Mouse (Mus musculus): ENCODE data around the gene Gm20388. TPM values are rescaled to one million over a fixed set of nuclear protein-coding genes. Genes with fewer than 3 reads are reported as not detected.

Gene Gm20388
- polyA plus RNA-seq, 1 experiment from 2014 or later = 1.4 TPM

GRCm38 (mm10) chr8:120347734-120348341, 437.2 kb downstream of the Gm20388 start:
- H3K4me2 ChIP-seq (ENCODE audit: low read depth, low read length) = no peak overlapping the region
- no peak overlapping the region for H3K27ac ChIP-seq (ENCODE audit: low read length)
- H3K36me3 ChIP-seq (ENCODE audit: control insufficient read depth, insufficient read depth) = no peaks in the 10 kb centered on the region
- no peaks in the 10 kb centered on the region for H3K27me3 ChIP-seq (ENCODE audit: control insufficient read depth, insufficient read depth, low read depth, low read length)
- no peak overlapping the region for H3K9ac ChIP-seq (ENCODE audit: low read depth, low read length)
- 76% methylated on average over 21 of the region's 21 CpGs for WGBS (ENCODE audit: insufficient replicate concordance)
- peaks cover 18% of the 10 kb centered on the region for H3K4me1 ChIP-seq (ENCODE audit: control insufficient read depth, low read depth, low read length)
- no peaks in the 10 kb centered on the region for H3K9me3 ChIP-seq (replicated peaks; ENCODE audit: control insufficient read depth, low read length)
- no peak for ATAC-seq (ENCODE audit: low read depth)
- H3K4me3 ChIP-seq (ENCODE audit: low read depth, low read length) = no peak overlapping the region

- peaks cover 10% of the 10 kb centered on the region for H3K4me1 ChIP-seq (ENCODE audit: control insufficient read depth, low read depth, low read length)
- no peak overlapping the region for H3K4me3 ChIP-seq (ENCODE audit: low read depth, low read length)
- no peaks in the 10 kb centered on the region for H3K9me3 ChIP-seq (replicated peaks; ENCODE audit: control insufficient read depth, low read length)
- H3K27ac ChIP-seq (ENCODE audit: low read length) = no peak overlapping the region
- H3K36me3 ChIP-seq (ENCODE audit: control insufficient read depth, insufficient read depth) = no peaks in the 10 kb centered on the region
- WGBS (ENCODE audit: insufficient replicate concordance) = 62% methylated on average over 11 of the region's 11 CpGs
- no peak overlapping the region for H3K4me2 ChIP-seq (ENCODE audit: low read depth, low read length)
- ATAC-seq (ENCODE audit: low read depth) = no peak
- no peak overlapping the region for H3K9ac ChIP-seq (ENCODE audit: low read depth, low read length)
- no peaks in the 10 kb centered on the region; the same call in 1 of the 2 replicates for H3K27me3 ChIP-seq (ENCODE audit: control insufficient read depth, insufficient read depth, low read depth, low read length)
Measured at GRCm38 (mm10) chr8:120348922-120349321, 438.3 kb downstream of the Gm20388 start.

DNA sequence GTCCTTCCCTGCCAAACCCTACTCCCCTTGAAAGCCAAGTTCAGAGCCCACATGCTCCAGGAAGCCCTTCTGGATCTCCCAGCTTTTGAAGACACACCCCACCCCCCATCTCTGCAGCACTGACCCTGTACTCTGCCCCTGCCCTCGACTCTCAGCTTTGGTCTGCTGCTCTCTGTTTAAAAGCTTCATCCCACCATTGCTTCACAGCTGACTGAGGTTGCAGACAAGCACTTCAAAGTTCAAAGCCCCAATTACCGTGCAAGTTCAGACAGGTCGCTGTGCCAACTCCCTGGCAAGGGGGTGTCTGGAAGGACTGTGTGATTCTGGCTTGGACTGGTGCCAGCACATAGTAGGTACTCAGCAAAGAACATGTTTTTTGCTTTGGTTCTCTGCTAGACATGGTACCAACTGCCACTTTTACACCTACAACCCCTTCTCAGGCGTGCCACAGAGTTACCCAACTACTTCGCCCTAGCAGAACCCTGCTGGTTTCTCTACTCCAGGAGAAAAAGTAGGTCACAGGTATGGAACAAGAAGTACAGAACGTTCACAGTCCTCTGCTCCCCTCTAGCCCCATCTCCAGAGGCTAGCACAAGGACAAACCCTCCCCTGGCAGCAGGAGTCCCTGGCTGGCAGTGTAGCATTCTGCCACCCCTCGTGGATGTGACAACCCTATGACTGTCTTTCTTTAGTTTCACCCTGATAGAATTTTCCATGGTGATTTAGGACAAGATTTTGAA, 440.9 kb downstream of the Gm20388 start:
- H3K9me3 ChIP-seq (replicated peaks; ENCODE audit: control insufficient read depth, low read length) = no peaks in the 10 kb centered on the region
- H3K9ac ChIP-seq (ENCODE audit: low read depth, low read length) = no peak overlapping the region
- no peaks in the 10 kb centered on the region; the same call in 1 of the 2 replicates for H3K27me3 ChIP-seq (ENCODE audit: control insufficient read depth, insufficient read depth, low read depth, low read length)
- no peaks in the 10 kb centered on the region for H3K36me3 ChIP-seq (ENCODE audit: control insufficient read depth, insufficient read depth)
- no peak overlapping the region for H3K4me2 ChIP-seq (ENCODE audit: low read depth, low read length)
- no peak overlapping the region for H3K4me3 ChIP-seq (ENCODE audit: low read depth, low read length)
- WGBS (ENCODE audit: insufficient replicate concordance) = 52% methylated on average over 7 of the region's 7 CpGs
- peaks cover 7% of the 10 kb centered on the region; the same call in 1 of the 2 replicates for H3K4me1 ChIP-seq (ENCODE audit: control insufficient read depth, low read depth, low read length)
- H3K27ac ChIP-seq (ENCODE audit: low read length) = no peak overlapping the region
- peak; percentile 22; the same call in 1 of the 2 replicates for ATAC-seq (ENCODE audit: low read depth)

GRCm38 (mm10) chr8:120352096-120352495, 441.5 kb downstream of the Gm20388 start:
- no peak overlapping the region for H3K4me3 ChIP-seq (ENCODE audit: low read depth, low read length)
- no peak overlapping the region for H3K27ac ChIP-seq (ENCODE audit: low read length)
- no peak overlapping the region for H3K4me2 ChIP-seq (ENCODE audit: low read depth, low read length)
- no peak overlapping the region for H3K9ac ChIP-seq (ENCODE audit: low read depth, low read length)
- no peaks in the 10 kb centered on the region; the same call in 1 of the 2 replicates for H3K27me3 ChIP-seq (ENCODE audit: control insufficient read depth, insufficient read depth, low read depth, low read length)
- H3K9me3 ChIP-seq (replicated peaks; ENCODE audit: control insufficient read depth, low read length) = no peaks in the 10 kb centered on the region
- 65% methylated on average over 10 of the region's 10 CpGs for WGBS (ENCODE audit: insufficient replicate concordance)
- H3K4me1 ChIP-seq (ENCODE audit: control insufficient read depth, low read depth, low read length) = peaks cover 7% of the 10 kb centered on the region; the same call in 1 of the 2 replicates
- no peaks in the 10 kb centered on the region for H3K36me3 ChIP-seq (ENCODE audit: control insufficient read depth, insufficient read depth)
- no peak for ATAC-seq (ENCODE audit: low read depth)

- Histone ChIP-seq H3K4me1 (ENCODE audit: control insufficient read depth, low read depth, low read length) (peaks cover 7% of the 10 kb centered on the region; the same call in 1 of the 2 replicates), H3K27ac (ENCODE audit: low read length) (no peak overlapping the region), H3K4me3 (ENCODE audit: low read depth, low read length) (no peak overlapping the region), H3K4me2 (ENCODE audit: low read depth, low read length) (no peak overlapping the region), H3K36me3 (ENCODE audit: control insufficient read depth, insufficient read depth) (no peaks in the 10 kb centered on the region), H3K9me3 (replicated peaks; ENCODE audit: control insufficient read depth, low read length) (no peaks in the 10 kb centered on the region), H3K27me3 (ENCODE audit: control insufficient read depth, insufficient read depth, low read depth, low read length) (no peaks in the 10 kb centered on the region; the same call in 1 of the 2 replicates), H3K9ac (ENCODE audit: low read depth, low read length) (no peak overlapping the region)
- no peak; the same call in 1 of the 2 replicates for ATAC-seq (ENCODE audit: low read depth)
- 66% methylated on average over 9 of the region's 9 CpGs for WGBS (ENCODE audit: insufficient replicate concordance)
Measured at GRCm38 (mm10) chr8:120356067-120356466, 445.4 kb downstream of the Gm20388 start.

GRCm38 (mm10) chr8:120357504-120357903, 446.9 kb downstream of the Gm20388 start:
- Histone ChIP-seq H3K9me3 (replicated peaks; ENCODE audit: control insufficient read depth, low read length) (no peaks in the 10 kb centered on the region), H3K36me3 (ENCODE audit: control insufficient read depth, insufficient read depth) (no peaks in the 10 kb centered on the region), H3K4me3 (ENCODE audit: low read depth, low read length) (no peak overlapping the region), H3K27me3 (ENCODE audit: control insufficient read depth, insufficient read depth, low read depth, low read length) (no peaks in the 10 kb centered on the region; the same call in 1 of the 2 replicates), H3K27ac (ENCODE audit: low read length) (no peak overlapping the region), H3K9ac (ENCODE audit: low read depth, low read length) (no peak overlapping the region), H3K4me1 (ENCODE audit: control insufficient read depth, low read depth, low read length) (peaks cover 5% of the 10 kb centered on the region; the same call in 1 of the 2 replicates), H3K4me2 (ENCODE audit: low read depth, low read length) (no peak overlapping the region)
- no peak for ATAC-seq (ENCODE audit: low read depth)
- WGBS (ENCODE audit: insufficient replicate concordance) = 73% methylated on average over 6 of the region's 6 CpGs

DNA sequence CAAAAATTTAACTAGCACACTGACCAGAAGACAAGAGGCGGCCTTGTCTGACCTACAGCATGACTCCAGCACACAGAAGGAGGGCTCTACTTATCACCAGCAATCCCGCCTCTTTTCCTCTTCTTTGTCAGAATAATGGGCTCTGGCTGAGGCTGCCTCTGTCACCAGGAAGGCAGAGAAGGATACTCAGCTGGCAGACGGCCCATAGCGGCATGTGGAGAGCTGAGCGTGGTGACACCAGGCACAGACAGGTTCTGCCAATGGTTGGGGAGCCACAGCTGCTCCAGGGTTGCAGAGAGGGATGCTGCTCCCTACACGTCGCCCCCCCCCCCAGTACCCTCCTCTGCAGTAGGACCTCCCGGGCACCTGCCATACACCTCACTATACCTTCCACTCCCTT, 450.7 kb downstream of the Gm20388 start:
- WGBS (ENCODE audit: insufficient replicate concordance) = 66% methylated on average over 8 of the region's 8 CpGs
- Histone ChIP-seq H3K9me3 (replicated peaks; ENCODE audit: control insufficient read depth, low read length) (no peaks in the 10 kb centered on the region), H3K9ac (ENCODE audit: low read depth, low read length) (no peak overlapping the region), H3K27ac (ENCODE audit: low read length) (no peak overlapping the region), H3K4me3 (ENCODE audit: low read depth, low read length) (no peak overlapping the region), H3K4me2 (ENCODE audit: low read depth, low read length) (no peak overlapping the region), H3K4me1 (ENCODE audit: control insufficient read depth, low read depth, low read length) (peaks cover 23% of the 10 kb centered on the region), H3K36me3 (ENCODE audit: control insufficient read depth, insufficient read depth) (no peaks in the 10 kb centered on the region), H3K27me3 (ENCODE audit: control insufficient read depth, insufficient read depth, low read depth, low read length) (no peaks in the 10 kb centered on the region)
- ATAC-seq (ENCODE audit: low read depth) = no peak

GRCm38 (mm10) chr8:120363552-120364071, 453.0 kb downstream of the Gm20388 start:
- no peaks in the 10 kb centered on the region for H3K36me3 ChIP-seq (ENCODE audit: control insufficient read depth, insufficient read depth)
- H3K9me3 ChIP-seq (replicated peaks; ENCODE audit: control insufficient read depth, low read length) = no peaks in the 10 kb centered on the region
- ATAC-seq (ENCODE audit: low read depth) = no peak
- 31% methylated on average over 10 of the region's 10 CpGs for WGBS (ENCODE audit: insufficient replicate concordance)
- H3K4me1 ChIP-seq (ENCODE audit: control insufficient read depth, low read depth, low read length) = peaks cover 43% of the 10 kb centered on the region
- no peak overlapping the region for H3K4me2 ChIP-seq (ENCODE audit: low read depth, low read length)
- H3K4me3 ChIP-seq (ENCODE audit: low read depth, low read length) = no peak overlapping the region
- peak overlapping the region; percentile 39 for H3K27ac ChIP-seq (ENCODE audit: low read length)
- H3K9ac ChIP-seq (ENCODE audit: low read depth, low read length) = 0 out of 2 replicates have a peak overlapping the region, but pooled peaks have one; percentile 6
- H3K27me3 ChIP-seq (ENCODE audit: control insufficient read depth, insufficient read depth, low read depth, low read length) = no peaks in the 10 kb centered on the region

Data from liver, embryonic 16.5 days (tissue).